Mouse (Mus musculus) layer of hippocampus, postnatal 25 days (tissue): ENCODE results near the gene Olfr963. TPM values are rescaled to one million over a fixed set of nuclear protein-coding genes. Genes with fewer than 3 reads are reported as not detected.
"Not testable (repeated sequence)": the region's sequence is repeated elsewhere in the genome, so short reads cannot be mapped to it uniquely, and the experiment has no call there.

Experiments used
- DNase-seq, 2 experiments: peaks; one replicate each; pipeline ENCODE4 v3.0.0; 2022; ENCODE audit warnings: mixed read lengths in 2 of 2, low spot score in 1 of 2; ENCODE audit errors: extremely low spot score in 1 of 2
- total RNA-seq, 2 experiments: library from RNA; stranded (reverse); gene quantifications; 2 replicates each; pipeline ENCODE4 v1.2.3; 2021

Olfr963 gene
- not detected for total RNA-seq

DNA sequence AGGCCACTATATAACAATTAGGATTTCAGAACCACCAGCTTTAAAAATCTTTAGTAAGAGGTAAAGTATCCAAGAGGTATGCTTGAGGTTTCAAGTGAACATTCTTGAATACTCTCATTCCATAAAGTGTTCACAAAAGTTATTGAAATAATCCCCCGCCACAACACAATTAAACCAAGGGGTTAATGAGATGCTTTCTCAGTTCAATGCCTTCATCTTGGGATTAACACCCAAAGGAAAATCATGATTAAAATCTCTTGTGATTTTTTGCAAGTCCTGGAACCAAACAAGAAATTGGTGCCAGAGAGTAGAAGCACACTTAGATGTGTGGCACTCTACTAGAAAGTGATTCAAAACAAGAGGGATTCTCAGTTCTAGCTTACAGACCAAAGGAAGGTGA is at the start of gene Olfr963:
TSS of gene Olfr963 (plus strand) at position 301 of the 400 bp plus-strand sequence.
- DNase-seq = no peak

DNA sequence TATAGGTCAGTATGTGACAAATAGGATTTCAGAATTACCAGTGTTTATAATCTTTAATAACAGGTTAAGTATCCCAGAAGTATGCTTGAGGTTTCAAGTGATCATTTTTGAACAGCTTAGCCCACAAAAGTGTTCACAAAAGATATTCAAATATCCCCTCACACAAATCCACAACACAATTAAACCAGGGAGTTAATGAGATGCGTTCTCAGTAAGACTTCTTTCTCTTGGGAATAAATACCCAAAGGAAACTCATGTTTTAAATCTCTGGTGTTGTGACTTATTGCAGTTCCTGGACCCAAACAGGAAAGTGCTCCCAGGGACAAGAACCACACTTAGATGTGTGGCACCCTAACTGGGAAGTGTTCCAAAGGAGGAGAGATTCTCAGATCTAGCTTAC is 45.9 kb upstream of the Olfr963 start, which contains the start of gene Olfr960:
TSS of gene Olfr960 (plus strand) at position 301 of the 400 bp plus-strand sequence.
- DNase-seq = no peak

DNA sequence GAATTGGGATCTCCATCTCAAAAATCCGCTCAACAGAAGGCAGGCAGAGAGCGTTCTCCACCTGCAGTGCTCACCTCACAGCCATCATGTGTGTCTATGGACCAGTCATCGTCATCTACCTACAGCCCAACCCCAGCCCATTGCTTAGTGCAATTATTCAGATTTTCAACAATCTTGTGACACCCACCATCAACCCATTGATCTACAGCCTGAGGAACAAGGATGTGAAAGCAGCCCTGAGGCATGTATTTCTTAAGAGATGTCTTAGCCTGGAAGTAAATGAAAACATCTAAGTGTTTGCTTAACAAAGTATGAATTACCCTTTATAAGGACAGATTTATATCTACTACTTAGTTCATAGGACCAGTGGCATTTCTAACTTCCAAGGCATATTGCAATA is 43.2 kb upstream of the Olfr963 start:
- no peak for DNase-seq

DNA sequence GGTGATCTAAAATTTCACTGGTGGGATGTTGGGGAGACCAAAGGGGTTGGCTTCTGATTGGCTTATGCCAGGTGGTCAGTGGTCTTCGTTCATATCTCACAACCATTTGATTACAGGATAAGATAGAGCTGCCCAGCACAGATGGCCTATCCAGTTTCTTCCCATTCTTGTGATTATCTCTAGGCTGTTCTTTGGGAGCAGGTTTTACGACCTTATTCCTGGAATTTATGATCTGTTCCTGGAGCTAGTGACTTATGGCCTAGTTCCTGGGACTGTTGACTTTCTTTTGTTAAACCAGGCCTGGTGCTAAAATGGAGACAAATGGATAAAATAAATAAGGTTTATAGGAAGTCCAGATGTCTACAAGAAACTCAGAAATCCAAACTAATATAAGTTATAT is 42.3 kb upstream of the Olfr963 start:
- no peak for DNase-seq

DNA sequence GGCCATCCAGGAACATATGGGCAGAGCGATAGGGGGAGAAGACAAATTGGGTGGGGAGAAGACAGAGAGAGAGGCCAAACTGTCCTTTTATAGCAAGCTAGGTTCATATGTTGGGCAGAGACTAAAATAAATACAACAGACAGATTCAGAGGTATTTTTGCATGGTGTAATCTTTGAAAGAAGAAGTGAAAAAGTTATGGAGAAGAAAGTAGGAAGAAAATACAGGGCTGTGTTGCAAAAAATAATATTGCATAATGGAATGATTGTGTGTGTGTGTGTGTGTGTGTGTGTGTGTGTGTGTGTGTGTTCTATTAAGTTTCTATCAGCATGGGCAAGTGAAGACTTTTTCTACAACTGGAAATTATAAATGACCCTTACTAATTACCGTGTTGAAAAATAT is 37.9 kb upstream of the Olfr963 start:
- no peak for DNase-seq

DNA sequence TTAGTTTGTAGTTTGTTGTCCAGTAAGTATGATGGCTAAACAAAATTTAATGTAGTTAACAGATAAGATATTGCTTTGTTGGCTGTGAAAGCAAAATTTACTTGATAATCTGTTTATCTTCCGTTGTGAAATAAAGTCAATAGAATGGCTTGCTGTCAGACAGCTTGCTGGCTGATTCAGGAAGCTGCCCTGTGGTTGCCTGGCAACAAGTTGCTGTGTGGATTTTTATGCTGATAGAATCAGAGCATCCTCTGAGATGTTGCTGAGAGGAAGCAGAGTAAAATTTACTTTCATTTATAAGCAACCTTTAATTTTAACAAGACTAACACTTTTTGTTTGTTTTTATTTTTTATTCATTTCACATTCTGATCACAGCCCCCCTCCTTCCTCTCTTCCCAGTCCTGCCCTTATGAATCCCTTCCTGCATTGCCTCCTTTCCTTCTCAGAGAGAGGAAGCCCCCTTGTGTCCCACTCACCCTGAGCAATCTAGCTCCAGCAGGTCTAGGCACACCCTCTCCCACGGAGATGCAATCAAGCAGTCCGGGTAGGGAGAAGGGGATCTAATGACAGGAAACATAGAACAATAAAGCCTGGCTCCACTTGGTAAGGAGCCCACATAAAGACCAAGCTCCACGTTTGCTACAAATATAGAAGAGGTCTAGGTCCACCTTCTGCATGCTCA is 33.0 kb upstream of the Olfr963 start:
- peak in 1 of 2 experiments; percentile 13 for DNase-seq

DNA sequence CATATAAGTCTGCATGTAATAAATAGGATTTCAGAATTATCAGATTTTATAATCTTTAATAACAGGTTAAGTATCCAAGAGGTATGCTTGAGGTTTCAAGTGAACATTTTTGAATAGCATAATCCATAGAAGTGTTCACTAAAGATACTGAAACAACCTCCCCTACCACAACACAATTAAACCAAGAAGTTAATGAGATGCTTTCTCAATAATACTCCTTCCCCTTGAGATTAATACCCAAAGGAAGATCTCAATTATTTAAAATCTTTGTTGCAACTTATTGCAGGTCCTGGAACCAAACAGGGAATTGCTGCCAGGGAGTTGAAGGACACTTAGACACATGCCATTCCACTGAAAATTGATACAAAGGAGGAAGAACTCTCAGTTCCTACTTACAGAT is 22.2 kb upstream of the Olfr963 start, which contains the start of gene Olfr961:
TSS of gene Olfr961 (plus strand) at position 301 of the 400 bp plus-strand sequence.
- DNase-seq = no peak

DNA sequence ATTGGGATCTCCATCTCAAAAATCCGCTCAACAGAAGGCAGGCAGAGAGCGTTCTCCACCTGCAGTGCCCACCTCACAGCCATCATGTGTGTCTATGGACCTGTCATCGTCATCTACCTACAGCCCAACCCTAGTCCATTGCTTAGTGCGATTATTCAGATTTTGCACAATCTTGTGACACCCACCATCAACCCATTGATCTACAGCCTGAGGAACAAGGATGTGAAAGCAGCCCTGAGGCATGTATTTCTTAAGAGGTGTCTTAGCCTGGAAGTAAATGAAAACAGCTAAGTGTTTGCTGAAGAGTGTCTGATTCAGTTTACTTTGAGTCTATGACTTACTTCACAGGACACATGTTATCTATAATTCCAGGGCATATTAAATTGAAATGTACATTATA is 19.6 kb upstream of the Olfr963 start:
- DNase-seq = no peak

DNA sequence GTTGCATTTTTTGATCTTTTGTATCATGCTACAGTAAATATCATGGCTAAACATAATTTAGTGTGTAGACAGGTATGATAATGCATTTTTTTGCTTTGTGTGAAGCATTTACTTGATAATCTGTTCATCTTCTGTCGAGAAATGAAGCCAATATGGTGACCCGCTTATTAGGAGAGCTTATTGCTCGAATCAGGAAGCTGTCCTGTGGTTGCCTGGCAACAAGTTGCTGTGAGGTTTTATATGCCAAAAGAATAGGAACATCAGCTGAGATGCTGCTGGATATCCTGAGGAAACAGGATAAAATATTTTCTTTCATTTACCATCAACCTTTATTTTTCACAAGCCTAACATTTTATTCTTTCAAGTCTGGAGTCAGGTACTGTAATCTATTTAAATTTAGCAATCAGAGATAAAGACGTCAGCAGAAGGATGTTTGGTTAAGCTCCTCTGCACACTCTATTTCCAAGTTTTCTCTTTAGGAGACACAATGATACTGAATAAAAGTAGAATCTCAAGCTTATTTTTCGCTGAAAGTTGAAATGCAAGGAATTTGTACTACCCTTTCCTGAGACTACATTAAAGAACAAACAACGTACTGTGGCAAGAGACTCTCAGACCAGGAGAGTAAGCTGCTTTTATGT is 12.1 kb upstream of the Olfr963 start:
- DNase-seq = no peak

DNA sequence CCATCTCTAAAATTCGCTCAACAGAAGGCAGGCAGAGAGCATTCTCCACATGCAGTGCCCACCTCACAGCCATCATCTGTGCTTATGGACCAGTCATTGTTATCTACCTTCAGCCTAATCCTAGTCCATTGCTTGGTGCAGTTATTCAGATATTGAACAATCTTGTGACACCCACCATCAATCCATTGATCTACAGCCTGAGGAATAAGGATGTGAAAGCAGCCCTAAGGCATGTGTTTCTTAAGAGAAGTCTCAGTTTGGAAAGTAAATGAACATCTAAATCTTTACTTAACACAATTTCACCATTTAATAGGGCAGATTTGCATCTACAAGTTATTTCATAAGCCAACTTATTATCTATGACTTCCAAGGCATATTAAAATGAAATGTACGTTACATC is 2.7 kb downstream of the Olfr963 start:
- no peak for DNase-seq

DNA sequence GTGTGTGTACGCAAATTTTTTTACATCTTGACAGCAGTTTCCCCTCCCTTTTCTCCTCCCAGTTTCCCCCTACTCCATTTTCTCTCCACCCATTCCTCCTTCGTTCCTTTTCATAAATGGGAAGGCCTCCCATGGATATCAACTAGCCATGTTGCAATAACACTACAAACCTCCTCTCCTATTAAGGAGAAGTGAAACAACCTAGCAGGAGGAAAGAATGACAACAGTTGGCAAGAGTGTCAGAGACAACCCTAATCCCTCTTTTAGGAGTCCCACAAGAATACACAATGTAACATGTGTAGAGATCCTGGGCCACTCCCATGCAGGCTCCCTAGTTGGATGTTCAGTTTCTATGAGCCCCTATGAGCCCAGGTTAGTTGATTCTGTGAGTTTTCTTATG is 7.8 kb downstream of the Olfr963 start:
- no peak for DNase-seq

DNA sequence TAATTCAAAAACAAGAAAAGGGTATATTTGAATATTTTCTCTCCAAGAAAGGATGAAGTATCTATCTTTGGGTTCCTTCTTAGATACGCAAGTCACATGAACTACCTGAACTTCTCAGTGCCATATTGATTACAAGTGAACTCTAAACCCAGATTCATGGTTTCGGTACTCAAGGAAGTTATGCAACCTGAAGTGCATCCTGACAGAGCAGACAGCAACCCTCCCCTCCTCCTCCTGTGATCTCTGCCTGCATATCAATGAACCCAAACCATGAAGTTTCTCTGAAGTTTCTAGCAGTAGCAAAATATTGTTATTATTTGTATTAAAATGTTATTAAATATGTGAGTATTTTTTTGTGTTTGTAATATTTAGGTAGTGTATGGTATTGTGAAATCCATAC is 11.6 kb downstream of the Olfr963 start:
- no peak for DNase-seq

DNA sequence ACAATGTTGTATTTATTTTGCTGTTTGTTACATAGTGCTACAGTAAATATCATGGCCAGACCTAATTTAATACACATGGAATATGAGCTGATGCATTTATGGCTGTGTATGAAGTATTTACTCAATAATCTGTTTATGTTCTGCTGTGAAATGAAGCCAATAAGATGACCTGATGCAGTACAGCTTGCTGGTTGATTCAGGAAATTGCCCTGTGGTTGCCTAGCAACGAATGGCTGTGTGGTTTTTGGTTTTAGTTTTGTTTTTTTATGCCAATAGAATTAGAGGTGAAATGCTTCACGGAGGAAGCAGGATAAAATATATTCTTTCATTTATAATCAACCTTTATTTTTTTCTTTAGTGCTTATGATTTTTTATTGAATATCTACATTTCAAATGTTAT is 12.3 kb downstream of the Olfr963 start:
- DNase-seq = no peak

DNA sequence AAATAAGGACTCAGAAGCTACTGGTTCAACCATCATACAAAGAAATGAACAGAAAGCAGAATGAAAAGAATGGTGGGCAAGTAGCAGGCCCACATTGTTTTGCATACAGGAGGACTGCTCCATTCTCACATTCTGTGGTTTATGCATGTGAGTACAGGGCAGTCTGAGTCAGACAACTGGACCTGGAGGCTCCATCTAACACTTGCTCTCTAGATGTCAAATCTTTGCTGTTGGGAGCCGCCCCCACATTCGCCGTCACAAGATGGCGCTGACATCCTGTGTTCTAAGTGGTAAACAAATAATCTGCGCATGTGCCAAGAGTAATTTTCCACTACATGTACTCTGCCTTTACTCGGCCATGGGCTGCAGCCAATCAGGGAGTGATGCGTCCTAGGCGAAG is 34.1 kb downstream of the Olfr963 start:
- DNase-seq = not testable (repeated sequence)

DNA sequence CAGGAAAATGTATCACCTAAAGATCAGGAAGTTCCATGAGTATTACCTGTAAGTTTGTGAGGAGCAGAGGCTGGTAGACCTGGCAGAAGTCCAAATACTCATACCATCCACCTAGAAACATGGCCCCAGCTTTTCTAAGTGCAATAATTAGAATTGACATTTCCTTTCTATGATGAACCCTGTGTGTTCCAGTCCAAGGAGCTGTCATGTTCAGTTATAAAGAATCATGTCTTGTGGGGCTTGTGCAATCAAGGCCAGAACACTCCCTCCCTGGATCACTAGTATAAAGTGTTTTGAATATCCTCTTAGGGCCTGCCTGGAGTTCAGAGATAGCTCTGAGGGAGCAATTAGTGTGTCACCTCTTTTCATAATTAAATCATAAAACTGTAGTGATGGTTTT is 40.0 kb downstream of the Olfr963 start, which contains the start of gene Olfr149:
TSS of gene Olfr149 (minus strand) at position 101 of the 400 bp plus-strand sequence.
- DNase-seq = no peak

DNA sequence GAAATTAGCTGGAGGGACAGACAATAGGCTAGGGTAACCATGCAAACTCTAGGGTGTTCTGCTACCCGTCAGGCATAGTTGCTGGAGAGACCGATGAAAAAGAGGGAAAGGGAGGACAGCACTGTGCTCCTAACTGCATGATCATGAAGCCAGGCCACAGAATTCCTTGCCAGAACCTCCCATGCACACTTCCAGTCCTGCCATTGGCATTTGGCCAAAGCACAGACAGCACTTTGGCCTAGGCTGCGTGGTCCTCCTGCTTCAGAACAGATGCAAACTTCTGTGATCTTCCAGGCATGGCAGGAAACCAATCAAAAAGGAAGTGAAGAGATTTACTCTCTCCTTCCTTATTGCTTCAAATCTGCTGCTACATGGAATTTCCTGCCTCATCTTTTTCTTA is 42.0 kb downstream of the Olfr963 start:
- DNase-seq = no peak

DNA sequence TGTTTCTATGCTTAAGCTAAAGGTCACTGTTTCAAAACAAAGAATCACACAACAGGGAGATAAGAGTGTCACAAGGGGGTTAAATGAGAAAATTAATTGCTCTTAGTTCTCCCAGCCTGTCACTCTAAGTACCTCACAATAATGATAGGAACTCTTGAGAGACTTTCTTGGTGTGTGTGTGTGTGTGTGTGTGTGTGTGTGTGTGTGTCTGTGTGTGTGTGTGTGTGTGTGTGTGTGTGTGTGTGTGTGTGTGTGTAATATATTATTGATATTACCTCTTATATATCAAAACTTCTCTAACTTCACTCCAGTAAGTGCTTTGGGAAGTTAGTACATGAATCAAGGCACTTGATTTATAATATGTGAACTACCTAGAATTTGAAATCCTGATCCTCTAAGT is 44.0 kb downstream of the Olfr963 start, which contains the start of gene Olfr965:
TSS of gene Olfr965 (plus strand) at position 301 of the 400 bp plus-strand sequence.
- no peak for DNase-seq

Other genes with a start within 250 kb of the Olfr963 start
- gene Olfr952, start 240.1 kb upstream of the Olfr963 start, total RNA-seq = not detected
- not detected for gene Olfr954, start 210.5 kb upstream of the Olfr963 start, total RNA-seq
- gene Olfr955, start 195.3 kb upstream of the Olfr963 start, total RNA-seq = not detected
- gene Olfr44, start 173.2 kb upstream of the Olfr963 start, total RNA-seq = not detected
- not detected for gene Olfr957, start 151.4 kb upstream of the Olfr963 start, total RNA-seq
- not detected for gene Olfr958, start 113.2 kb upstream of the Olfr963 start, total RNA-seq
- gene Olfr959, start 91.6 kb upstream of the Olfr963 start, total RNA-seq = not detected
- 1 to 10 TPM; 3.6 to 6.4 TPM for gene AW551984, start 62.8 kb upstream of the Olfr963 start, total RNA-seq
- gene Olfr148, start 56.5 kb upstream of the Olfr963 start, total RNA-seq = not detected
- gene Olfr960, start 45.8 kb upstream of the Olfr963 start, total RNA-seq = not detected
- not detected for gene Olfr961, start 22.1 kb upstream of the Olfr963 start, total RNA-seq
- not detected for gene Olfr149, start 39.9 kb downstream of the Olfr963 start, total RNA-seq
- not detected for gene Olfr965, start 44.1 kb downstream of the Olfr963 start, total RNA-seq
- not detected for gene Olfr150, start 63.8 kb downstream of the Olfr963 start, total RNA-seq
- gene Olfr967, start 79.0 kb downstream of the Olfr963 start, total RNA-seq = not detected
- not detected for gene Olfr968, start 116.0 kb downstream of the Olfr963 start, total RNA-seq
- gene Olfr969, start 123.7 kb downstream of the Olfr963 start, total RNA-seq = not detected
- not detected for gene Olfr970, start 141.7 kb downstream of the Olfr963 start, total RNA-seq
- not detected for gene Olfr971, start 169.7 kb downstream of the Olfr963 start, total RNA-seq
- gene Olfr972, start 199.2 kb downstream of the Olfr963 start, total RNA-seq = not detected
- gene Olfr229, start 240.1 kb downstream of the Olfr963 start, total RNA-seq = not detected